Mouse (Mus musculus): ENCODE data around the gene Sertad4. TPM values are rescaled to one million over a fixed set of nuclear protein-coding genes. Genes with fewer than 3 reads are reported as not detected.
A peak's percentile ranks its signal among the peaks of the same experiment; 100 is the strongest.

The Sertad4 gene
- polyA plus RNA-seq, 1 experiment = 0.50 TPM

- DNase-seq (ENCODE audit: low read depth in 1 of 2, low spot score in 2 of 2) = no peak
- no peak overlapping the region for H3K4me3 ChIP-seq (ENCODE audit: extremely low read depth, insufficient read depth, insufficient read length)
- no peak overlapping the region for H3K27ac ChIP-seq (ENCODE audit: insufficient read depth, low read length)
- TF ChIP-seq CTCF (IDR thresholded peaks at IDR 0.05; ENCODE audit: extremely low read depth, insufficient read depth, insufficient read length, insufficient replicate concordance) (no peak), POLR2A (IDR thresholded peaks at IDR 0.05; ENCODE audit: low read depth, low read length) (no peak)
- no peaks in the 10 kb centered on the region for H3K36me3 ChIP-seq (ENCODE audit: control insufficient read depth, insufficient read depth, low read length)
- peaks cover 14% of the 10 kb centered on the region for H3K4me1 ChIP-seq (ENCODE audit: control insufficient read depth, insufficient read depth, insufficient read length)
- H3K27me3 ChIP-seq (ENCODE audit: control insufficient read depth, insufficient read depth, low read length) = peaks cover 14% of the 10 kb centered on the region
- WGBS = 16% methylated on average over 18 of the region's 18 CpGs
These were observed 20.3 kb downstream of the Sertad4 start for GRCm38 (mm10) chr1:192835211-192835681.

DNA sequence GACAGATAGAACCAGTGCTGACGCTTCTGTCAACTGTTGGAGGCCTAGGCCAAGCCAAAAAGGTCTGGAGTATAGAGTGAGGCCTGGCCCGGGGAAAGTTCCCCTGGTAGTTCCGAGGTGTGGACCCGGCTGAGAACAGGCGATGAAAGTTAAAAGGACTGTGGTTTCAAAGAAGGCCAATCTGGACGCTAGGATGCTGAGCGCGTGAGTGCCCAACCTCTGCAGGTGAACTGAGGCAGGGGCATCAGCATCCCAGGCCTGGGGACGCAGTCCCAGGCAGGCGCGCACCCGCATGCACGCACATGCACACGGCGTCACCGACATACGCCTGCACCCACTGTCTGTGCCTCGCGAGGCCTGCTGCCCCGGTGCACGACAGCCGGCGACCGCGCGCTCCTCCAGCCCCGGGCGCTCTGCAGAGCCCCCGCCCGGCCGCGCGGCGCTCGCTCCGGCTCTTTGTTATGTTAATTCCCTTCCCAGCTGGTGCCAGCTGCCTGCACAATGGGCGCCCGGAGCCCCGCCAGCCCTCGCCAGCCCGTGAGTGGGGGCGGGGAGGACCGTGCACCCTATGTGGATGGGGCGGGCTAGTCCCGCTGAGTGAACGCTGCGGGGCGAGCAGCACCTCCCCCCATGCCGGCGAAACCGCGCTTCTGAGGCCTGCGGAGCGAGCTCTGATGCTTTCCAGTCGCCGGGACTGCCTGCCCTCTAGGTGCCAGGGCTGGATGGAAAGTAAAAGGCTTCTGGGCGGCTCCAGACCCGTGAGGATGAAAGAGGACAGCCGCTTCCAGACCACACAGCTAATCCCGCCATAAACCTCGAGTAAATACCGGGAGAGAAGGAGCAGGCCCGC is 21.0 kb downstream of the Sertad4 start:
- Histone ChIP-seq H3K27ac (ENCODE audit: insufficient read depth, low read length) (no peak overlapping the region), H3K27me3 (ENCODE audit: control insufficient read depth, insufficient read depth, low read length) (peaks cover 14% of the 10 kb centered on the region), H3K4me3 (ENCODE audit: extremely low read depth, insufficient read depth, insufficient read length) (peak overlapping the region; percentile 37; the same call in 1 of the 2 replicates), H3K4me1 (ENCODE audit: control insufficient read depth, insufficient read depth, insufficient read length) (peaks cover 14% of the 10 kb centered on the region), H3K36me3 (ENCODE audit: control insufficient read depth, insufficient read depth, low read length) (no peaks in the 10 kb centered on the region)
- TF ChIP-seq POLR2A (IDR thresholded peaks at IDR 0.05; ENCODE audit: low read depth, low read length) = no peak
- TF ChIP-seq CTCF (IDR thresholded peaks at IDR 0.05; ENCODE audit: extremely low read depth, insufficient read depth, insufficient read length, insufficient replicate concordance) = no peak
- WGBS = 6% methylated on average over 63 of the region's 63 CpGs
- DNase-seq (ENCODE audit: low read depth in 1 of 2, low spot score in 2 of 2) = no peak

DNA sequence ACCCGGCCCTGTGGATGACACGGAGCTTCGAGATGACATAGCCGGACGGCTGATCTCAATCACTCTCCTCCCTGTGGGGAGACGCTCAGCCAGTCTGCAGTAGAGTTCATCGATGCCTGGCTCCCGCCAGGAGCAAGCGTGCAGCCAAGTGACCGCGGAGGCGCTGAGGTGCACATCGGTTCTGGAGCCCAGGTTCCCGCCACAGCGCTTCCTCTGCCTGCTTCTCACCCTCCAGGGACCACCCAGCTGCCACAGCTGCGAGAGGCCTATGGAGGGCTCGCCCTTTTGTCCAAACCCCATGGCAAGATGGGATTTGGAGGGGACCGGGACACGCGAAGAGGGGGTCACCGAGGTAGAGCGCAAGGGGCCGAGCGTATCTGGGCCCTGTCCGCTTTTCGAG is 22.0 kb downstream of the Sertad4 start:
- WGBS = 19% methylated on average over 26 of the region's 26 CpGs
- Histone ChIP-seq H3K4me3 (ENCODE audit: extremely low read depth, insufficient read depth, insufficient read length) (no peak overlapping the region), H3K27ac (ENCODE audit: insufficient read depth, low read length) (no peak overlapping the region), H3K27me3 (ENCODE audit: control insufficient read depth, insufficient read depth, low read length) (peaks cover 14% of the 10 kb centered on the region), H3K36me3 (ENCODE audit: control insufficient read depth, insufficient read depth, low read length) (no peaks in the 10 kb centered on the region), H3K4me1 (ENCODE audit: control insufficient read depth, insufficient read depth, insufficient read length) (peaks cover 14% of the 10 kb centered on the region)
- DNase-seq (ENCODE audit: low read depth in 1 of 2, low spot score in 2 of 2) = no peak
- TF ChIP-seq CTCF (IDR thresholded peaks at IDR 0.05; ENCODE audit: extremely low read depth, insufficient read depth, insufficient read length, insufficient replicate concordance) (no peak), POLR2A (IDR thresholded peaks at IDR 0.05; ENCODE audit: low read depth, low read length) (no peak)

DNA sequence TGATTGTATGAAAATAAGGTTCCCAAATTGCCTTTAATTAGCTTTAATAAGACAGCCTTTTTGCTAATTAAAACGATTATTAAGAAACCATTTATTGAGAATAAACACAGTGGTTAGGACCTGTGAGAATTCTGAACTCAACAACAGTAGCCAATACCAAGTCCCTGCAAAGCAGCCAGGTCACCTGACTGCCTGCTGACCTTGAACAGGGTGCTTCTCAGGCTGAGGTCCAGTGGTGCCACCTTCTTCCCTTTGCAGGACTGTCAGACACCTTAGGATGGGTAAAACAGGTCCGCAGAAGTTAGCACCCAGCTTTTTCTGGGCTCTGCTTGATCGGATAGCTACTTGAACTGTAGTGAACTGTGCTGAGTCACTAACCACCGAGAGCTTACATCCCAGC is 22.5 kb downstream of the Sertad4 start:
- no peak for DNase-seq (ENCODE audit: low read depth in 1 of 2, low spot score in 2 of 2)
- Histone ChIP-seq H3K27me3 (ENCODE audit: control insufficient read depth, insufficient read depth, low read length) (peaks cover 14% of the 10 kb centered on the region), H3K4me1 (ENCODE audit: control insufficient read depth, insufficient read depth, insufficient read length) (peaks cover 14% of the 10 kb centered on the region), H3K4me3 (ENCODE audit: extremely low read depth, insufficient read depth, insufficient read length) (no peak overlapping the region), H3K36me3 (ENCODE audit: control insufficient read depth, insufficient read depth, low read length) (no peaks in the 10 kb centered on the region), H3K27ac (ENCODE audit: insufficient read depth, low read length) (no peak overlapping the region)
- 24% methylated on average over 4 of the region's 4 CpGs for WGBS
- TF ChIP-seq CTCF (IDR thresholded peaks at IDR 0.05; ENCODE audit: extremely low read depth, insufficient read depth, insufficient read length, insufficient replicate concordance) (no peak), POLR2A (IDR thresholded peaks at IDR 0.05; ENCODE audit: low read depth, low read length) (no peak)

GRCm38 (mm10) chr1:192832338-192832737 is 23.2 kb downstream of the Sertad4 start:
- Histone ChIP-seq H3K4me3 (ENCODE audit: extremely low read depth, insufficient read depth, insufficient read length) (no peak overlapping the region), H3K4me1 (ENCODE audit: control insufficient read depth, insufficient read depth, insufficient read length) (peaks cover 14% of the 10 kb centered on the region), H3K36me3 (ENCODE audit: control insufficient read depth, insufficient read depth, low read length) (no peaks in the 10 kb centered on the region), H3K27me3 (ENCODE audit: control insufficient read depth, insufficient read depth, low read length) (peaks cover 14% of the 10 kb centered on the region), H3K27ac (ENCODE audit: insufficient read depth, low read length) (no peak overlapping the region)
- 62% methylated on average over 2 of the region's 2 CpGs for WGBS
- TF ChIP-seq CTCF (IDR thresholded peaks at IDR 0.05; ENCODE audit: extremely low read depth, insufficient read depth, insufficient read length, insufficient replicate concordance) (no peak), POLR2A (IDR thresholded peaks at IDR 0.05; ENCODE audit: low read depth, low read length) (no peak)
- no peak for DNase-seq (ENCODE audit: low read depth in 1 of 2, low spot score in 2 of 2)

DNA sequence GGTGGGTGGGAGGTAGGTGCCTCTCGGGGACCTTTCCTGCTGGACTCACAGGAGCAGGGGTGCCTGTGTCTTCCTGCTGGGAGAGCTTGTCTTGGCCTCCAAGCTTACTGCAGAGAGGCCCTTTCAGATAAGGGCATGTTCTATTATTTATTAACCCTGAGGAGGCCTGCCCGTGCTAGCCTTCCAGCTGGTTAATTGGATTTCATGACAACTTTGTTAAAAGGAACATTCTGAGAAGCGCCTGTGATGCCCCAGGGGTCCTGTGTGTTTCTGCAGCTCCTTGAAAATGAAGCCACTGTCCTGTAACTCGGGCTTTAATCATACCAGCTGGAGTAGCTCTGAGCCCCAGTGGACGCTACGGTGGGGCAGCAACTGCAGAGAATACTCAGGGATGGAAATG is 25.1 kb downstream of the Sertad4 start:
- whole genome bisulfite sequencing = 89% methylated on average over 6 of the region's 6 CpGs
- TF ChIP-seq CTCF (IDR thresholded peaks at IDR 0.05; ENCODE audit: extremely low read depth, insufficient read depth, insufficient read length, insufficient replicate concordance) (no peak), POLR2A (IDR thresholded peaks at IDR 0.05; ENCODE audit: low read depth, low read length) (no peak)
- no peak overlapping the region for H3K27ac ChIP-seq (ENCODE audit: insufficient read depth, low read length)
- H3K36me3 ChIP-seq (ENCODE audit: control insufficient read depth, insufficient read depth, low read length) = no peaks in the 10 kb centered on the region
- DNase-seq (ENCODE audit: low read depth in 1 of 2, low spot score in 2 of 2) = no peak
- peaks cover 13% of the 10 kb centered on the region for H3K27me3 ChIP-seq (ENCODE audit: control insufficient read depth, insufficient read depth, low read length)
- no peak overlapping the region for H3K4me3 ChIP-seq (ENCODE audit: extremely low read depth, insufficient read depth, insufficient read length)
- H3K4me1 ChIP-seq (ENCODE audit: control insufficient read depth, insufficient read depth, insufficient read length) = peaks cover 14% of the 10 kb centered on the region

- no peak overlapping the region for H3K4me3 ChIP-seq (ENCODE audit: extremely low read depth, insufficient read depth, insufficient read length)
- H3K4me1 ChIP-seq (ENCODE audit: control insufficient read depth, insufficient read depth, insufficient read length) = peaks cover 4% of the 10 kb centered on the region; the same call in 1 of the 2 replicates
- H3K27me3 ChIP-seq (ENCODE audit: control insufficient read depth, insufficient read depth, low read length) = peaks cover under 1% of the 10 kb centered on the region; the same call in 1 of the 2 replicates
- H3K36me3 ChIP-seq (ENCODE audit: control insufficient read depth, insufficient read depth, low read length) = no peaks in the 10 kb centered on the region
- no peak overlapping the region for H3K27ac ChIP-seq (ENCODE audit: insufficient read depth, low read length)
- 59% methylated on average over 7 of the region's 7 CpGs for WGBS
- TF ChIP-seq CTCF (IDR thresholded peaks at IDR 0.05; ENCODE audit: extremely low read depth, insufficient read depth, insufficient read length, insufficient replicate concordance) (no peak), POLR2A (IDR thresholded peaks at IDR 0.05; ENCODE audit: low read depth, low read length) (no peak)
- DNase-seq (ENCODE audit: low read depth in 1 of 2, low spot score in 2 of 2) = no peak
These were observed 26.6 kb downstream of the Sertad4 start for GRCm38 (mm10) chr1:192828928-192829327.
